Mouse (Mus musculus) midbrain, embryonic 14.5 days (tissue): ENCODE results near the gene Ugt1a7c. TPM values are rescaled to one million over a fixed set of nuclear protein-coding genes. Genes with fewer than 3 reads are reported as not detected.
A peak's percentile ranks its signal among the peaks of the same experiment; 100 is the strongest.

Source experiments
- ATAC-seq: fragments of 200-750 bp; cut with Nextera tagmentation; 2 replicates; pipeline ENCODE4 v1.8.0; 2017; ENCODE audit warnings: moderate number of reproducible peaks, moderate library complexity; ENCODE audit not compliant: low FRiP score, low TSS enrichment
- DNase-seq: peaks from one replicate; pipeline ENCODE4 v3.0.0-alpha.2; 2015
- H3K27ac ChIP-seq: fragments of 300-500 bp; sonication (generic); replicated peaks from 2 replicates; pipeline ENCODE4 v1.5.1; 2014; ENCODE audit warnings: mild to moderate bottlenecking, low read depth, low read length, moderate library complexity
- H3K27me3 ChIP-seq: fragments of 300-500 bp; sonication (generic); 2 replicates; pipeline ENCODE4 v1.6.1; 2014; ENCODE audit warnings: low read length, control low read depth, mixed read lengths; ENCODE audit not compliant: control insufficient read depth, insufficient read depth
- H3K36me3 ChIP-seq: fragments of 300-500 bp; sonication (generic); 2 replicates; pipeline ENCODE4 v1.6.1; 2014; ENCODE audit warnings: low read length, control low read depth; ENCODE audit not compliant: control insufficient read depth, insufficient read depth
- H3K4me1 ChIP-seq: fragments of 300-500 bp; sonication (generic); 2 replicates; pipeline ENCODE4 v1.6.1; 2014; ENCODE audit warnings: mild to moderate bottlenecking, antibody characterized with exemption, low read length, control low read depth; ENCODE audit not compliant: control insufficient read depth, insufficient read depth
- H3K4me2 ChIP-seq: fragments of 300-500 bp; sonication (generic); 2 replicates; pipeline ENCODE4 v1.6.1; 2014; ENCODE audit warnings: mild to moderate bottlenecking, low read length, moderate library complexity
- H3K4me3 ChIP-seq: fragments of 300-500 bp; sonication (generic); replicated peaks from 2 replicates; pipeline ENCODE4 v1.5.1; 2014; ENCODE audit warnings: low read depth, low read length
- H3K9ac ChIP-seq: fragments of 300-500 bp; sonication (generic); replicated peaks from 2 replicates; pipeline ENCODE4 v1.6.1; 2014; ENCODE audit warnings: mild to moderate bottlenecking, low read length, moderate library complexity
- H3K9me3 ChIP-seq: fragments of 300-500 bp; sonication (generic); 2 replicates; pipeline ENCODE4 v1.6.1; 2016; ENCODE audit warnings: low read length, control low read depth, mixed read lengths; ENCODE audit not compliant: control insufficient read depth
- WGBS: fragments of 180-500 bp; shearing (Covaris S2); extraction: QIAGEN DNeasy Blood & Tissue Kit; methylation state at CpG from one replicate; pipeline ENCODE4 v1.1.7; 2014; 5-methylcytosine and 5-hydroxymethylcytosine counted together
- polyA plus RNA-seq: library from polyadenylated mRNA; unstranded; fragments of >200 nt; fragmentation: Nextera tagmentation; extraction: Ambion mirVana; gene quantifications from 2 replicates; pipeline ENCODE4 v1.2.1, GENCODE M21; 2014

The Ugt1a7c gene
- polyA plus RNA-seq, 1 experiment from 2014 or later: 0.99 TPM

DNA sequence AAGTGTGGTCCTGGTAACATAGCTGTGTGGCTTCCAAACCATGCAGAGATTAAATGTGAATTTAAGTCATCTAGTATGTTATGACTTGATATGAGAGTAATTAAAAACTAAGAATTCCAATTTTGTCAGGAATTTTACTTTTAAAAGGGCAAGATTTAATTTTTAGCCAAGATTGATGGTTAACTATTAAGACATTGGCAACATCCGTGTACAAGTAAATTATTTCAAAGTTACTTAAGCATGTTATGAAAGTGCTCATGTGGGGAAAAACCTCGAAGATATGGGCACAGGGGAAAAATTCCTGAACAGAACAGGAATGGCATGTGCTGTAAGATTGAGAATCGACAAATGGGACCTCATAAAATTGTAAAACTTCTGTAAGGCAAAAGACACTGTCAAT lies 102.6 kb downstream of the Ugt1a7c start:
- ATAC-seq: no peak
- 79% methylated on average over 3 of the region's 3 CpGs for WGBS
- Histone ChIP-seq H3K9ac (no peak overlapping the region), H3K9me3 (no peaks in the 10 kb centered on the region), H3K4me1 (no peaks in the 10 kb centered on the region), H3K36me3 (no peaks in the 10 kb centered on the region), H3K27me3 (no peaks in the 10 kb centered on the region), H3K4me3 (no peak overlapping the region), H3K27ac (no peak overlapping the region), H3K4me2 (no peak overlapping the region)
- no peak for DNase-seq

DNA sequence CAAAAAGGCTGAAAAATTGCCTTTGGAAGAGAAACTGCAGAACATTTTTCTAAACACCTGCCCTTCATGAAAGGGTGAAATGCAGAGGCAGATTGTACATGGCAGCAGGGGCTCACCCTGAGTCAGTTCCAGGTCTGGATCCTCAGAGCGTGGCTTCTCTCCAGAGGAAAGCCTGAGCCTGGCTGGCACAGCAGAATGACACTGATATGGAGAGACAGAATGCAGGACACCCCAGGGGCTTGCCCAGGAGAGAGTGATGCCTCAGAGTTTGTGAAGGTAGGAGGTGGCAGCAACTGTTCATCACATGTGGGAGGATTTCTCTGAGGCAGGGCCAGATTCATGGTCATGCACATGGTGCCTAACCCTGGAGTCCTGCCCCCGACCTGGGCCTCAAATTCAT lies 105.1 kb downstream of the Ugt1a7c start:
- WGBS: 80% methylated on average over 2 of the region's 2 CpGs
- Histone ChIP-seq H3K9me3 (peaks cover 19% of the 10 kb centered on the region), H3K27me3 (no peaks in the 10 kb centered on the region), H3K9ac (no peak overlapping the region), H3K4me1 (0 out of 2 replicates have a peak, but pooled peaks cover 1% of the 10 kb centered on the region), H3K4me2 (no peak overlapping the region), H3K4me3 (no peak overlapping the region), H3K36me3 (no peaks in the 10 kb centered on the region), H3K27ac (no peak overlapping the region)
- DNase-seq (no peak), ATAC-seq (no peak)

DNA sequence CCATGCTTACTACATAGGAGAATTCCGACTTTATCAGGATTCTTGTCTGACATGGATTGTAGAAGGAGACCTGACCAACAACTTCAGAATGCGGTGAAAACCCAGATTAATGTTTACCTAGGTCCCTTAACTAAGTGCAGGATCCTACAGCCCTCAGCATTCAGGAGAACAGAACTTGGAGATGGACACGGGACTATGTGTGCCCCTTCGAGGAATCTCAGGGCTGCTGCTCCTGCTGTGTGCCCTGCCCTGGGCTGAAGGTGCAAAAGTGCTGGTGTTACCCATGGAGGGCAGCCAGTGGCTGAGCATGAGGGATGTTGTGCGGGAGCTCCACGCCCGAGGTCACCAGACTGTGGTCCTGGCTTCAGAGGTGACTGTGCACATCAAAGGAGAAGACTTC lies 105.6 kb downstream of the Ugt1a7c start, which contains the start of gene Ugt1a2:
Gene Ugt1a2, plus strand, starts transcription at position 146 of the 400 bp plus-strand sequence.
- DNase-seq (no peak), ATAC-seq (no peak)
- Histone ChIP-seq H3K4me2 (no peak within 1 kb of the TSS), H3K4me1 (0 out of 2 replicates have a peak, but pooled peaks cover 5% of the 10 kb centered on the region), H3K36me3 (no peaks in the 10 kb centered on the region), H3K27ac (no peak within 1 kb of the TSS), H3K4me3 (no peak within 1 kb of the TSS), H3K9me3 (peaks cover 22% of the 10 kb centered on the region), H3K27me3 (no peaks in the 10 kb centered on the region), H3K9ac (no peak within 1 kb of the TSS)
- 89% methylated on average over 7 of the region's 7 CpGs for WGBS

DNA sequence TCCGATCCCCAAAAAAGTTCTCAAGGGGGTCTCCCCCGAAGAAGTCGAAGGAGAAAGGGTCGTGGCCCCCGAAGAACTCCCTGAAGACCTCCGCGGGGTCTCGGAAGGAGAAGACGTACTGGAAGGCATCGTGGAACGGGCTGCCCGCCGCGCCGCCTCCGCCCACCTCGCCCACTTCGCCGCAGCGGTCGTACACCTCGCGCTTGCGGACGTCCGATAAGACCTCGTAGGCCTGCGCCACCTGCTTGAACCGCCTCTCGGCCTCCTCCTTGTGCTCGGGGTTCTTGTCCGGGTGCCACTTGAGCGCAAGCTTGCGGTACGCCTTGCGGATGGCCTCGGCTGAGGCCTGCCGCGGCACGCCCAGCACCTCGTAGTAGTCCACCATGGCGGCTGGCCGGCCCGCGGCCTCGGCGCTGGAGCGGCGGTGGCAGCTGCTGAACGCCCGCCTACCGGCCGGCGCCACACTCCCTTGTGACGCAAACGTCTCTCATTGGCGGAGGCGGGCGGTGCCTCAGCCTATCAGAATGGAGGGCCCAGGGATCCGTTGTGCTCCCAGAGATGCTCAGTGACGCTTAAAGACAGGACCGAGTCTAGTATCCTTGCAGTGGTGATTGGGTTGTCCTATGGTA lies 110.5 kb downstream of the Ugt1a7c start, which contains the start of gene Dnajb3:
Gene Dnajb3, minus strand, starts transcription at position 489 of the 629 bp plus-strand sequence.
- Histone ChIP-seq H3K9me3 (peaks cover 22% of the 10 kb centered on the region), H3K4me3 (peak within 1 kb of the TSS; percentile 47), H3K27ac (peak within 1 kb of the TSS; percentile 52; the same call in 1 of the 2 replicates), H3K9ac (peak within 1 kb of the TSS; percentile 77), H3K27me3 (no peaks in the 10 kb centered on the region), H3K36me3 (no peaks in the 10 kb centered on the region), H3K4me2 (peak within 1 kb of the TSS; percentile 72), H3K4me1 (0 out of 2 replicates have a peak, but pooled peaks cover 5% of the 10 kb centered on the region)
- DNase-seq: peak; percentile 96
- ATAC-seq: peak; percentile 99
- 7% methylated on average over 62 of the region's 62 CpGs for WGBS

DNA sequence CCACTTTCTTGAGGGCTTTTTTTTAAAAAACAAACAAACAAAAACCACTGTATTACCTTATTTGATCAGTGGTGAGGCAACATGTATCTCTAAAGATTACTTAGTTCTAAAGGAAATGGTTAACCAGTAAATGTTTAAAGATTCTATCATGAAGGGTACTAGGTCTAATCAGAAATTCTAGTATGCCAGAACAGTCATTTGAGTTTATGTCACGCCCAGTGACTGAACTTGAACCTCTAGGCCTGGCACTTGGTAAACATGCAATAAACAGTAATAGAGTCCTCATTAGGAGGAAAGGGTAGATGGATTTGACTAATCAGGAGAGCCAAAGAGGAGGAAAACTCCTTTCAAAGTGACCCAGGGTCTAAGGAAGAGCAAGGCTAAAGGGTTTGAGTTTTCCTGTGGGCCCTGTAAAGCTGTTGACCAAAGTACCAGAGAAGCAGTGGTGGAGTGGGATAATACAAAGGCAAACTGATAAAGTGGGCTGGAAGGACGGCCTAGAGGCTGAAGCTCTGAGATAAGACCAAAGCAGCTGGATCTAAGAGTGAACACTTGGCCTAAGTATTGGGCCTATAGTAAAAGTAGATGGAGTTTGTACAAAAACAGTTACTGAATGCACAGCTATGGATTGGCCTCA lies 112.1 kb downstream of the Ugt1a7c start:
- Histone ChIP-seq H3K4me3 (no peak overlapping the region), H3K9me3 (peaks cover 29% of the 10 kb centered on the region), H3K9ac (no peak overlapping the region), H3K27ac (no peak overlapping the region), H3K4me2 (no peak overlapping the region), H3K36me3 (no peaks in the 10 kb centered on the region), H3K4me1 (0 out of 2 replicates have a peak, but pooled peaks cover 5% of the 10 kb centered on the region), H3K27me3 (no peaks in the 10 kb centered on the region)
- no peak for ATAC-seq
- 72% methylated on average over 2 of the region's 2 CpGs for WGBS
- no peak for DNase-seq

DNA sequence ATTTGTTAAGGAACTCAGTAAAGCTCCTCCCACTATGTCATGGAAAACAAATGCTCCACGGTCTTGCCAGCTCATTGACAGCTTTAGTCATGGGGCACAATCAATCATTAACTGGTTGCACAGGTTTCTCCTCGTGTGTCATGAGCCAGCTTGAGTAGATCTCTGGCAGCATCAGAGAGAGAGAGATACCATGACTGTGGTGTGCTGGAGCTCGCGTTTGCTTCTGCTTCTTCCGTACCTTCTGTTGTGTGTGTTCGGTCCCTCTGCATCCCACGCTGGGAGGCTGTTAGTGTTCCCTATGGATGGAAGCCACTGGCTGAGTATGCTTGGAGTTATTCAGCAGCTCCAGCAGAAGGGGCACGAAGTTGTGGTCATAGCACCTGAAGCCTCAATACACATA lies 117.0 kb downstream of the Ugt1a7c start, which contains the start of gene Ugt1a1:
Gene Ugt1a1, plus strand, starts transcription at position 148 of the 400 bp plus-strand sequence.
- Histone ChIP-seq H3K27me3 (no peaks in the 10 kb centered on the region), H3K9ac (no peak within 1 kb of the TSS), H3K27ac (no peak within 1 kb of the TSS), H3K36me3 (no peaks in the 10 kb centered on the region), H3K4me1 (no peaks in the 10 kb centered on the region), H3K4me3 (no peak within 1 kb of the TSS), H3K9me3 (peaks cover 53% of the 10 kb centered on the region), H3K4me2 (no peak within 1 kb of the TSS)
- WGBS: 70% methylated on average over 8 of the region's 8 CpGs
- DNase-seq (peak; percentile 1), ATAC-seq (0 out of 2 replicates have a peak, but pooled peaks have one; percentile 5)

DNA sequence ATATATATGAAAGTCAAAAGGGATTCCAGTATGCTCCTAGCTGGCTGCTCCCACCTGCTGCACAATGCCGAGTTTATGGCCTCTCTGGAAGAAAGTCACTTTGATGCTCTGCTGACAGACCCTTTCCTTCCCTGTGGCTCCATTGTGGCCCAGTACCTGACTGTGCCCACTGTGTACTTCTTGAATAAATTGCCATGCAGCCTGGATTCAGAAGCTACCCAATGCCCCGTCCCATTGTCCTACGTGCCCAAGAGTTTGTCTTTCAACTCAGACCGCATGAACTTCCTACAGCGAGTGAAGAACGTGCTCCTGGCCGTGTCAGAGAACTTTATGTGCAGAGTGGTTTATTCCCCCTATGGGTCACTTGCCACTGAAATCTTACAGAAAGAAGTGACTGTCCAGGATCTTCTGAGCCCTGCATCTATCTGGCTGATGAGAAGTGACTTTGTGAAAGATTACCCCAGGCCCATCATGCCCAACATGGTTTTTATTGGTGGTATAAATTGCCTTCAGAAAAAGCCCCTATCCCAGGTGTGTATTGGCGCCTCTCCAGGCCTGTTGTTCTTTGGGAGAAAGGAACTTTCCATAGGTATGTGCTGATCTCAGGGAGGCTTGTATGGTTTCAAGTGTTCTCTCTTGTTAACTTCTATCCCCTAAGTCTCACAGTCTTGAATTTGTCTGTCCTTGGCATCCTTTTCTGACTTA lies 117.6 kb downstream of the Ugt1a7c start:
- H3K4me2 ChIP-seq: no peak overlapping the region
- no peak overlapping the region for H3K9ac ChIP-seq
- no peak overlapping the region for H3K4me3 ChIP-seq
- H3K4me1 ChIP-seq: no peaks in the 10 kb centered on the region
- WGBS: 60% methylated on average over 8 of the region's 8 CpGs
- peak; percentile 2 for DNase-seq
- no peaks in the 10 kb centered on the region for H3K27me3 ChIP-seq
- no peak overlapping the region for H3K27ac ChIP-seq
- no peaks in the 10 kb centered on the region for H3K36me3 ChIP-seq
- H3K9me3 ChIP-seq: peaks cover 60% of the 10 kb centered on the region
- ATAC-seq: peak; percentile 21; the same call in 1 of the 2 replicates

DNA sequence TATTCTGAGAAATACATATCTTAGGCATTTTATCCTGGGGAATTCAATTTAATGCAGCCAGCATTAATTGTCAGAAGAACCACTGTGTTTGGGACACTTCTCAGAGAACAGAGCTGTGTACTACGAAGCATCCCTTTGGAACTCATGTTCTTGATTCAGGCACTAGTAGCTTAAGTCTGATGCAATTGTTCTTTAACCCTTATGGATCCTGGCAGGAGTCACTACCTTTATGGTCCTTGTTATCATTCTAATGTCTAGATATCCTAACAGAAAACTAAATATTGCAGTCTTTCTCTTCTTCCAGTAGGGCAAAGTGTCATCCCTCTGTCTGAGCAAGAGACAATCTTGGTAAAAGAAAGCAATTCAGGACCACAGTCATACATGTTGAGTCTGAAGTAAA lies 118.2 kb downstream of the Ugt1a7c start:
- peaks cover 62% of the 10 kb centered on the region for H3K9me3 ChIP-seq
- no peak for ATAC-seq
- H3K27ac ChIP-seq: no peak overlapping the region
- no peaks in the 10 kb centered on the region for H3K4me1 ChIP-seq
- 75% methylated on average over 1 of the region's 1 CpGs for WGBS
- DNase-seq: peak; percentile 1
- no peak overlapping the region for H3K9ac ChIP-seq
- no peak overlapping the region for H3K4me3 ChIP-seq
- H3K36me3 ChIP-seq: no peaks in the 10 kb centered on the region
- H3K27me3 ChIP-seq: no peaks in the 10 kb centered on the region
- H3K4me2 ChIP-seq: no peak overlapping the region
